Mouse (Mus musculus) adrenal gland, adult 8-10 months (tissue): ENCODE measurements at regions not wholly inside any gene's neighbourhood (a gene's known extent, or its start where the extent isn't known, plus 50 kb on each side); places are given as distances from the start of the nearest gene placed in this dataset.
A peak's percentile ranks its signal among the peaks of the same experiment; 100 is the strongest.

ENCODE experiments used
- DNase-seq: peaks from one replicate; pipeline ENCODE4 v3.0.0; 2022

- no peak for DNase-seq
Measured at GRCm38 (mm10) chr2:61347451-61347850, 230.9 kb upstream of the Tank start.

GRCm38 (mm10) chr2:61346012-61346760 is 232.2 kb upstream of the Tank start:
- no peak for DNase-seq

GRCm38 (mm10) chr2:61345311-61345710 is 233.1 kb upstream of the Tank start:
- no peak for DNase-seq

GRCm38 (mm10) chr2:61344556-61345131 is 233.7 kb upstream of the Tank start:
- DNase-seq = no peak

GRCm38 (mm10) chr2:61341254-61341653 is 237.1 kb upstream of the Tank start:
- no peak for DNase-seq

- DNase-seq = no peak
Measured at GRCm38 (mm10) chr2:61319226-61319625, 259.2 kb upstream of the Tank start.

GRCm38 (mm10) chr2:61310405-61310804 is 268.0 kb upstream of the Tank start:
- no peak for DNase-seq

- no peak for DNase-seq
Measured at GRCm38 (mm10) chr2:61309219-61309618, 269.2 kb upstream of the Tank start.

- peak; percentile 68 for DNase-seq
Measured at GRCm38 (mm10) chr2:61297135-61297534, 281.2 kb upstream of the Tank start.

- DNase-seq = no peak
Measured at GRCm38 (mm10) chr2:61296606-61297005, 281.8 kb upstream of the Tank start.

- DNase-seq = peak; percentile 83
Measured at GRCm38 (mm10) chr2:61295261-61295964, 283.0 kb upstream of the Tank start.

- no peak for DNase-seq
Measured at GRCm38 (mm10) chr2:61288246-61288645, 290.1 kb upstream of the Tank start.

- no peak for DNase-seq
Measured at GRCm38 (mm10) chr2:61284706-61285105, 293.7 kb upstream of the Tank start.

GRCm38 (mm10) chr2:61283829-61284601 is 294.4 kb upstream of the Tank start:
- DNase-seq = no peak

GRCm38 (mm10) chr2:61272721-61273120 is 305.7 kb upstream of the Tank start:
- DNase-seq = no peak

- DNase-seq = no peak
Measured at GRCm38 (mm10) chr2:61267706-61268105, 304.7 kb upstream of the Rbms1 start.

GRCm38 (mm10) chr2:61250068-61250800 is 287.2 kb upstream of the Rbms1 start:
- no peak for DNase-seq

- no peak for DNase-seq
Measured at GRCm38 (mm10) chr2:61247956-61248355, 285.0 kb upstream of the Rbms1 start.

GRCm38 (mm10) chr2:61247336-61247735 is 284.3 kb upstream of the Rbms1 start:
- DNase-seq = no peak

GRCm38 (mm10) chr2:61246691-61247258 is 283.8 kb upstream of the Rbms1 start:
- no peak for DNase-seq

- DNase-seq = no peak
Measured at GRCm38 (mm10) chr2:61245526-61245925, 282.5 kb upstream of the Rbms1 start.

GRCm38 (mm10) chr2:61221676-61222075 is 258.7 kb upstream of the Rbms1 start:
- DNase-seq = no peak
